Mouse (Mus musculus) midbrain, embryonic 16.5 days (tissue): ENCODE measurements around the gene Olfr301. TPM values are rescaled to one million over a fixed set of nuclear protein-coding genes. Genes with fewer than 3 reads are reported as not detected.

Experiments used
- ATAC-seq: fragments of 200-750 bp; cut with Nextera tagmentation; 2 replicates; pipeline ENCODE4 v1.8.0; 2017; ENCODE audit warnings: moderate TSS enrichment
- H3K27ac ChIP-seq: fragments of 300-500 bp; sonication (generic); 2 replicates; pipeline ENCODE4 v1.5.1; 2014; ENCODE audit warnings: mild to moderate bottlenecking, low read length, mixed read lengths
- H3K27me3 ChIP-seq: fragments of 300-500 bp; sonication (generic); 2 replicates; pipeline ENCODE4 v1.6.1; 2014; ENCODE audit warnings: low read depth, low read length, mixed read lengths; ENCODE audit not compliant: control insufficient read depth, insufficient read depth
- H3K36me3 ChIP-seq: fragments of 300-500 bp; sonication (generic); 2 replicates; pipeline ENCODE4 v1.6.1; 2014; ENCODE audit warnings: mild to moderate bottlenecking, low read length, moderate library complexity, mixed read lengths; ENCODE audit not compliant: control insufficient read depth, insufficient read depth
- H3K4me1 ChIP-seq: fragments of 300-500 bp; sonication (generic); 2 replicates; pipeline ENCODE4 v1.6.1; 2014; ENCODE audit warnings: mild to moderate bottlenecking, low read length, mixed read lengths; ENCODE audit not compliant: control insufficient read depth, insufficient read depth
- H3K4me2 ChIP-seq: fragments of 300-500 bp; sonication (generic); 2 replicates; pipeline ENCODE4 v1.6.1; 2014; ENCODE audit warnings: mild to moderate bottlenecking, low read length, mixed read lengths
- H3K4me3 ChIP-seq: fragments of 300-500 bp; sonication (generic); 2 replicates; pipeline ENCODE4 v1.5.1; 2014; ENCODE audit warnings: low read depth, mild to moderate bottlenecking, low read length, moderate library complexity, mixed read lengths
- H3K9ac ChIP-seq: fragments of 300-500 bp; sonication (generic); 2 replicates; pipeline ENCODE4 v1.6.1; 2014; ENCODE audit warnings: low read depth, low read length, mixed read lengths
- H3K9me3 ChIP-seq: fragments of 300-500 bp; sonication (generic); replicated peaks from 2 replicates; pipeline ENCODE4 v1.6.1; 2014; ENCODE audit warnings: mild to moderate bottlenecking, low read length, mixed read lengths; ENCODE audit not compliant: control insufficient read depth, poor library complexity, severe bottlenecking
- WGBS: fragments of 180-500 bp; shearing (Covaris S2); extraction: QIAGEN DNeasy Blood & Tissue Kit; methylation state at CpG from one replicate; pipeline ENCODE4 v1.1.7; 2014; 5-methylcytosine and 5-hydroxymethylcytosine counted together
- polyA plus RNA-seq: library from polyadenylated mRNA; unstranded; fragments of >200 nt; fragmentation: Nextera tagmentation; extraction: Ambion mirVana; gene quantifications from 2 replicates; pipeline ENCODE4 v1.2.1, GENCODE M21; 2015

The Olfr301 gene
- polyA plus RNA-seq: not detected in 2 replicates

DNA sequence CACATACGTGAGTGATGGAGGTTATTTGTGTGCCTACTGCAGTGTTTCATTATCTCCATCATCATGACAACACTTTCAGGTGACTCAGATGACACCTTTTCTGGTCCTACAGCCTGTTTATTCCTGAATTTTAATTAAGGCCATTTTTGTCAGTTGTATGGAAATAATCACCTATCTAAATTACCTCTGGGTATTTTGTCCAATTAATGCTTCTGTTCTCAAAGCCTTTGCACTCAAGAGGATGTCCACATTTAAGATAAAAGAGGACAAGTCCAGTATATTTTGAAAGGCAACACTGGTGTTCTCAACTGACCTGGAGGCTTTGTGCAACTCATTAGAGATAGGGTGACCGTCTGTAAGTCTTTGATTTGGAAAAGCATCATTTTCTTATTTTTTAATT lies at the start of gene Olfr301:
Gene Olfr301 (plus strand): TSS at position 301 of the 400 bp plus-strand sequence.
- H3K27ac ChIP-seq: no peak within 1 kb of the TSS
- 86% methylated on average over 2 of the region's 2 CpGs for WGBS

DNA sequence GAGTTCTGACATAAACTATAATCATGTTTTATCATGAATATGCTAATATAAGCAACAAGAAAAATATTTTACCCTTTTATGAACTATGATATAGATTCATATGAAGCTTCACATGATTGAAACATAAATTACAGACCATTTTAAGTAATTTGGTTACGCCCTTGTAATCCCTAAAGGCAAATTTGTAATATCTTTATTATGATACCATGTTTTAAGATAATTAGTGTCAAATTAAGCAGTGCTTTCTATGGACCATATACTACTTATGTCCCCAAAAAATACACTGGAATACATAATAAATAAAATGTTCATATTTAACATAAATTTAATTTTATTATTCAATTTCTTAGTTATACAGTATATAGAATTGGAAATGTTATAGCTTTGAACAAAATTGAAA lies 36.8 kb upstream of the Olfr301 start, which contains the start of gene Olfr305:
Gene Olfr305 (minus strand): TSS at position 101 of the 400 bp plus-strand sequence.
- Histone ChIP-seq H3K27ac (no peak within 1 kb of the TSS), H3K4me3 (no peak within 1 kb of the TSS), H3K27me3 (no peaks in the 10 kb centered on the region), H3K4me1 (no peaks in the 10 kb centered on the region), H3K9me3 (no peaks in the 10 kb centered on the region), H3K4me2 (no peak within 1 kb of the TSS), H3K9ac (no peak within 1 kb of the TSS), H3K36me3 (no peaks in the 10 kb centered on the region)
- no peak for ATAC-seq
- 90% methylated on average over 1 of the region's 1 CpGs for WGBS

More for the DNA sequence above, at the start of gene Olfr301:
- Histone ChIP-seq H3K9ac (no peak within 1 kb of the TSS), H3K4me3 (no peak within 1 kb of the TSS), H3K9me3 (no peaks in the 10 kb centered on the region), H3K4me1 (no peaks in the 10 kb centered on the region), H3K4me2 (no peak within 1 kb of the TSS), H3K27me3 (no peaks in the 10 kb centered on the region), H3K36me3 (no peaks in the 10 kb centered on the region)
- ATAC-seq: no peak

DNA sequence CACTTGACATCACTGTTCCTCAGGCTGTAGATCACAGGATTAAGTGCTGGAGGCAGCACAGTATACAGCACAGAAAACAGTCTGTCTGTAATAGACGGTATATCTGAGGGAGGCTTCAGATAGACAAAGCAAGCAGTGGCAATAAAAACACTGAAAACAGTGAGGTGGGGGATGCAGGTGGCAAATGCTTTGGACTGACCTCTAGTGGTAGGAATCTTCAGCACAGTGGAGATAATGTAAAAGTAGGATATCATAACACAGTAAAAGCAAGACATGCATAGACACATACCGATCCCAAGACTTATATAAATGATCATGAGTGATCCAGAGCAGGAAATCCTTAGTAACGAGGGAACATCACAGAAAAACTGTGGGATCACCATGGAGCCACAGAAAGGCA lies 17.9 kb upstream of the Olfr301 start:
- H3K4me1 ChIP-seq: no peaks in the 10 kb centered on the region
- no peak overlapping the region for H3K27ac ChIP-seq
- no peaks in the 10 kb centered on the region for H3K27me3 ChIP-seq
- no peak for ATAC-seq
- no peak overlapping the region for H3K9ac ChIP-seq
- H3K4me3 ChIP-seq: no peak overlapping the region
- 73% methylated on average over 3 of the region's 3 CpGs for WGBS
- H3K36me3 ChIP-seq: no peaks in the 10 kb centered on the region
- no peaks in the 10 kb centered on the region for H3K9me3 ChIP-seq
- no peak overlapping the region for H3K4me2 ChIP-seq

DNA sequence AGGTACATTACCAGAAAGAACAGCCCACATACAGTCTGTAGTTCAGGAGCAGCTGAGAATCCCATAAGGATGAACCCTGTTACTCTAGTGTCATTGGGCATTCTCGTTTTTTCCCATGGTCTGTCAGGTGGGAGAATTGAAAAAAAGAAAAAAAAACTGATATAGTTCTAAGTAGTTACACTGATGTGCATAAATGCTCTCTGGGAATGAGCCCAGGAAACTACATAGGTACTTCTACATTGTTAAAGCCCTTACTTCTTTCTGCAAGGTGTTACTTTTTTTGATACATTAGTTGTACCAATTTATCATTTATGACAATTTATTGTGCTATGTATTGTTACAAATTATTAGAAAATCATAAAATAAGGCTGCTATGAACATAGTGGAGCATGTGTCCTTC lies 17.1 kb upstream of the Olfr301 start, which contains the start of gene Olfr304:
Gene Olfr304 (minus strand): TSS at position 101 of the 400 bp plus-strand sequence.
- WGBS: 69% methylated on average over 1 of the region's 1 CpGs
- Histone ChIP-seq H3K36me3 (no peaks in the 10 kb centered on the region), H3K9ac (no peak within 1 kb of the TSS), H3K4me3 (no peak within 1 kb of the TSS), H3K27me3 (no peaks in the 10 kb centered on the region), H3K4me2 (no peak within 1 kb of the TSS), H3K4me1 (no peaks in the 10 kb centered on the region), H3K9me3 (no peaks in the 10 kb centered on the region), H3K27ac (no peak within 1 kb of the TSS)
- no peak for ATAC-seq

DNA sequence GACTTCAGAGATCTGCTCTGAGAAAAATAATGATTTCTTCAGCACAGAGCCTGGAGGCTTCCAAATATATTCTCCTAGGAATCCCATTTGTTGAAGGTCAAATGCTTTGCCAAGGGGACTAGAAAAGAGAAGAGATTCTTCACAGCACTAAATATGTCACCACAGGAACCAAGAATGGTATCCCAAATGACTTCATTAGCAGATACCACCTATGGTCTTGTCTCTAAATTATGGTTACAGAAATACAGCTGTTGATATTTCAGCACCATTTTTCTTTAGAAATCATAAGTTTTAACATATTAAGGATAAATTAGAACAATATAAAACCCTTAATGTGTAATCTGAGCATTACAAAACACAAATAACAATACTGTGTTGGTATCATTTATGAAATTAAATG lies 6.0 kb upstream of the Olfr301 start, which contains the start of gene Olfr303:
Gene Olfr303 (minus strand): TSS at position 101 of the 400 bp plus-strand sequence.
- Histone ChIP-seq H3K4me3 (no peak within 1 kb of the TSS), H3K9ac (no peak within 1 kb of the TSS), H3K4me2 (no peak within 1 kb of the TSS), H3K9me3 (no peaks in the 10 kb centered on the region), H3K36me3 (no peaks in the 10 kb centered on the region), H3K27ac (no peak within 1 kb of the TSS), H3K4me1 (no peaks in the 10 kb centered on the region), H3K27me3 (no peaks in the 10 kb centered on the region)
- ATAC-seq: no peak

DNA sequence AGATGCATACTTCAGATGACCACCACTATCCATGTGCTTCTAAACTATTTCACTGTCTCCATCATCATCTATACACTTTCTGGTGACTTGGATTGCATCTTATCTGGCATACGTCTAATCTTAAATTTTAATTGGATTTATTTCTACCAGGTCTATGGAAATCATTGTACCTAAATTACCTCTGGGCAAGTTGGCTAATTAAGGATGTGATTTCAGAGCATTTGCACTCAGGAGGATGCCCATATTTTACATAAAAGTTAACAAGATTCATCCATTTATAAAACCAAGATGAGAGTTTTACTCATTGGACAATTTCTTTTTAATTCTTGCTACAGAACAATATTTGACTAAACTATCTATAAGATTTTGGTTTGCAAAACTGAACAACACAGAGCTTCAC lies 56.0 kb downstream of the Olfr301 start, which contains the start of gene Olfr299:
Gene Olfr299 (plus strand): TSS at position 301 of the 400 bp plus-strand sequence.
- Histone ChIP-seq H3K27me3 (no peaks in the 10 kb centered on the region), H3K4me2 (no peak within 1 kb of the TSS), H3K4me1 (no peaks in the 10 kb centered on the region), H3K9ac (no peak within 1 kb of the TSS), H3K4me3 (no peak within 1 kb of the TSS), H3K27ac (no peak within 1 kb of the TSS), H3K36me3 (no peaks in the 10 kb centered on the region), H3K9me3 (no peaks in the 10 kb centered on the region)
- no peak for ATAC-seq
- WGBS: 83% methylated on average over 1 of the region's 1 CpGs

Other genes with a start within 250 kb of the Olfr301 start
- gene Vmn2r75, start 232.1 kb upstream of the Olfr301 start, polyA plus RNA-seq: not detected in 2 replicates
- gene Vmn2r76, start 157.5 kb upstream of the Olfr301 start, polyA plus RNA-seq: not detected in 2 replicates
- gene Olfr310, start 126.7 kb upstream of the Olfr301 start, polyA plus RNA-seq: not detected in 2 replicates
- gene Olfr309, start 90.1 kb upstream of the Olfr301 start, polyA plus RNA-seq: not detected in 2 replicates
- gene Olfr308, start 78.2 kb upstream of the Olfr301 start, polyA plus RNA-seq: not detected in 2 replicates
- not detected in 2 replicates for gene Olfr307, start 66.3 kb upstream of the Olfr301 start, polyA plus RNA-seq
- not detected in 2 replicates for gene Olfr305, start 36.9 kb upstream of the Olfr301 start, polyA plus RNA-seq
- gene Olfr304, start 17.2 kb upstream of the Olfr301 start, polyA plus RNA-seq: not detected in 2 replicates
- gene Olfr303, start 6.1 kb upstream of the Olfr301 start, polyA plus RNA-seq: not detected in 2 replicates
- gene Olfr299, start 56.1 kb downstream of the Olfr301 start, polyA plus RNA-seq: not detected in 2 replicates
- gene Olfr298, start 88.6 kb downstream of the Olfr301 start, polyA plus RNA-seq: not detected in 2 replicates
- gene Olfr297, start 116.1 kb downstream of the Olfr301 start, polyA plus RNA-seq: not detected in 2 replicates
- not detected in 2 replicates for gene Olfr295, start 180.0 kb downstream of the Olfr301 start, polyA plus RNA-seq
- gene Olfr294, start 212.8 kb downstream of the Olfr301 start, polyA plus RNA-seq: not detected in 2 replicates
- not detected in 2 replicates for gene Olfr293, start 245.2 kb downstream of the Olfr301 start, polyA plus RNA-seq